Mouse (Mus musculus) E14TG2a.4 (cell line): Measurements from ENCODE around the gene Pls3.
"Not testable (repeated sequence)": the region's sequence is repeated elsewhere in the genome, so short reads cannot be mapped to it uniquely, and the experiment has no call there.

Experiments used
- CTCF ChIP-seq: conservative IDR thresholded peaks from 2 replicates; pipeline ENCODE4 v1.5.1; 2014; ENCODE audit warnings: low read length
- NANOG ChIP-seq: IDR thresholded peaks from 2 replicates; pipeline ENCODE4 v1.6.1; 2014; ENCODE audit warnings: borderline replicate concordance, low read length, mixed read lengths
- POU5F1 ChIP-seq: IDR thresholded peaks from 2 replicates; pipeline ENCODE4 v1.6.1; 2014; ENCODE audit warnings: low read length, borderline replicate concordance

DNA sequence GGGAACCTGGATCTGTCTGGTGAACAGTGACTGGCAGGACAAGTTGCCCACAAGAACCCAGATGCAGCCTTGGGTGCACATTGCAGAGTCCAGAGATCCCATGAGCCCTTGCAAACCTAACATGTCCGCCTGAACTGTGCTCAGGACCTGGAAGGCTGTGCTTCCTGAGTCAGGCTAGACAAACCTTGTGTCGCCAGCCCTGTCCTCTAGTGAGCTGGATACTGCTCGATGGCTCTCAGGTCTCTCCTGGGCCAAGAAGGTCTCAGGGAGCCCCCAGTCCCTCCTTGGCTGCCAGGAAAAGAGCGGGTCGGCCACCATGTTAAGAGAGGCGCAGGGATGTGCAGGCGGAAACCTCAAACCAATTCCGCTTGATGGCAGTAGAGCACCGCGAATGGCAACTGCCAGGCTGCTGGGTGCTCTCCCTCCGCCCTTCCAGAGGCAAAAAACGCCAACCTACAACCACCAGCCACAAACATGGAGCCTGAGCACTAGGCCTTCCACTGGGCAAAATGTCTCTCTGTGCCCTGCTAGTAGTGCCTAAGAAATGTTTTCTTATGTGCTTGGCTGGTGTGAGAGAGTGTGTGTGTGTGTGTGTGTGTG, 124.8 kb downstream of the Pls3 start:
- not testable (repeated sequence) for TF ChIP-seq CTCF, POU5F1, NANOG
